Mouse (Mus musculus) neural tube, embryonic 13.5 days (tissue): ENCODE results near the gene Cacnb4. TPM values are rescaled to one million over a fixed set of nuclear protein-coding genes. Genes with fewer than 3 reads are reported as not detected.
A peak's percentile ranks its signal among the peaks of the same experiment; 100 is the strongest.

ENCODE experiments used
- ATAC-seq: fragments of 200-750 bp; cut with Nextera tagmentation; 2 replicates; pipeline ENCODE4 v1.8.0; 2017; ENCODE audit warnings: low read depth, mild to moderate bottlenecking, moderate TSS enrichment, moderate library complexity
- H3K27ac ChIP-seq: fragments of 300-500 bp; sonication (generic); replicated peaks from 2 replicates; pipeline ENCODE4 v1.5.1; 2015; ENCODE audit warnings: moderate library complexity, mild to moderate bottlenecking, inconsistent platforms
- H3K27me3 ChIP-seq: fragments of 300-500 bp; sonication (generic); 2 replicates; pipeline ENCODE4 v1.6.1; 2015; ENCODE audit warnings: mild to moderate bottlenecking, inconsistent platforms
- H3K36me3 ChIP-seq: fragments of 300-500 bp; sonication (generic); 2 replicates; pipeline ENCODE4 v1.6.1; 2015; ENCODE audit warnings: mild to moderate bottlenecking, inconsistent platforms
- H3K4me1 ChIP-seq: fragments of 300-500 bp; sonication (generic); replicated peaks from 2 replicates; pipeline ENCODE4 v1.6.1; 2015; ENCODE audit warnings: inconsistent platforms
- H3K4me2 ChIP-seq: fragments of 300-500 bp; sonication (generic); 2 replicates; pipeline ENCODE4 v1.6.1; 2015; ENCODE audit warnings: inconsistent platforms, mild to moderate bottlenecking, moderate library complexity
- H3K4me3 ChIP-seq: fragments of 300-500 bp; sonication (generic); 2 replicates; pipeline ENCODE4 v1.5.1; 2015; ENCODE audit warnings: mild to moderate bottlenecking, inconsistent platforms
- H3K9ac ChIP-seq: fragments of 300-500 bp; sonication (generic); 2 replicates; pipeline ENCODE4 v1.6.1; 2015; ENCODE audit warnings: moderate library complexity, mild to moderate bottlenecking, inconsistent platforms
- H3K9me3 ChIP-seq: fragments of 300-500 bp; sonication (generic); 2 replicates; pipeline ENCODE4 v1.6.1; 2016; ENCODE audit warnings: inconsistent platforms
- WGBS: fragments of 180-500 bp; shearing (Covaris S2); methylation state at CpG from one replicate; pipeline ENCODE4 v1.1.7; 2015; 5-methylcytosine and 5-hydroxymethylcytosine counted together
- polyA plus RNA-seq: library from polyadenylated mRNA; unstranded; fragments of >200 nt; fragmentation: Nextera tagmentation; extraction: Ambion mirVana; gene quantifications from 2 replicates; pipeline ENCODE4 v1.2.1, GENCODE M21; 2015

Cacnb4 gene
- polyA plus RNA-seq, 1 experiment from 2014 or later, result 12.7 TPM

DNA sequence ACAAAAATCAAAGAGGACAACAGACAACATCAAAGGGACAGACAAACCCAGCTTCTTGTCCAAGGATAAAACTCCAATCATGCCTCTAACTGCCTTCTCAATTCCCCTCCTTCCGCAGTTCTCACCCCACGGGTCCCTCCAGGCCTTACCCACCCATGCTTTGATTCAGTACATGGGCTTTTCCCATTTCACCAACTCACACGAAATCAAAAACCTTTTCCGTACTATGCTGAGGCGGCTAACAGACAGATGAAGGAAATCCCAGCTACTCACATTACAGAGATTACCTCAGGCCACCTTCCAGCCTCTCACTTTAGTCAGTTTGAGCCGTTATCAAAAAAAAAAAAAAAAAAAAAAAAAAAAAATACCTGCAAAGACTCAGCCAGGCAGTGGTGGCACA lies 104.4 kb downstream of the Cacnb4 start:
- ATAC-seq, result no peak
- H3K27me3 ChIP-seq, result no peaks in the 10 kb centered on the region
- 91% methylated on average over 6 of the region's 6 CpGs for WGBS

DNA sequence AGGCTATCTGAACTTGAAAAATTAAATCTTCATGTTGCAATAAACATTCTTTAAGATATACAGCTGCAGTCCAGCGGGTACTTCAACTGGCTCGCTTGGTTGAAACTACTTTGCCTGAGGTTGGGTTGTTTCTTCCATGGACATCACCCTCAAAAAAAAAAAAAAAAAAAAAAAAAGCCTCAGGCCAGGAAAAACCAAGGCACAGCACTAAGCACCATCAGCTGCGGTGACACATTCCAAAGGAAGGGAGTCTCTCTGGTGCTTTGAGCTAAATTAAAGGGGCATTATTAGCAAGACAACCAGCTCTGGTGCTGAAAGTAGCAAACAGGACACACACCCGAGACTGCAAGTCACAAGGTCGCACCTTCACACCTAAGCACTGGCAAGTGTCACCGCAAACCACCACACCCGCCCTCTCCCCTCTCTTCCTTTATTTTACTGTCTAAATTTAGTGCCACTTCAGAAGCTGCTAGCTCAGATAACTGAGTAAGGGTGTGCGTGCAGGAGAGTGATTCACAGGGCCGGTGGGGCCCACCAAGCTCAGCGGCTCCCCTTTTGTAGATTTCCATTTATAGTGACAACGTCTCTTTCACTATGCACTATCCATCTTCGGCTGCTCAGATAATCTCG lies 105.2 kb downstream of the Cacnb4 start:
- Histone ChIP-seq H3K4me2 (no peak overlapping the region), H3K36me3 (no peaks in the 10 kb centered on the region), H3K27me3 (no peaks in the 10 kb centered on the region), H3K9ac (no peak overlapping the region), H3K4me1 (no peaks in the 10 kb centered on the region), H3K4me3 (no peak overlapping the region), H3K27ac (no peak overlapping the region), H3K9me3 (no peaks in the 10 kb centered on the region)
- WGBS, result 72% methylated on average over 13 of the region's 13 CpGs
- ATAC-seq, result no peak

More for the DNA sequence above, 104.4 kb downstream of the Cacnb4 start:
- H3K9ac ChIP-seq, result no peak overlapping the region
- H3K4me2 ChIP-seq, result no peak overlapping the region
- no peaks in the 10 kb centered on the region for H3K9me3 ChIP-seq
- H3K27ac ChIP-seq, result no peak overlapping the region
- H3K4me3 ChIP-seq, result no peak overlapping the region
- H3K36me3 ChIP-seq, result no peaks in the 10 kb centered on the region
- H3K4me1 ChIP-seq, result no peaks in the 10 kb centered on the region

DNA sequence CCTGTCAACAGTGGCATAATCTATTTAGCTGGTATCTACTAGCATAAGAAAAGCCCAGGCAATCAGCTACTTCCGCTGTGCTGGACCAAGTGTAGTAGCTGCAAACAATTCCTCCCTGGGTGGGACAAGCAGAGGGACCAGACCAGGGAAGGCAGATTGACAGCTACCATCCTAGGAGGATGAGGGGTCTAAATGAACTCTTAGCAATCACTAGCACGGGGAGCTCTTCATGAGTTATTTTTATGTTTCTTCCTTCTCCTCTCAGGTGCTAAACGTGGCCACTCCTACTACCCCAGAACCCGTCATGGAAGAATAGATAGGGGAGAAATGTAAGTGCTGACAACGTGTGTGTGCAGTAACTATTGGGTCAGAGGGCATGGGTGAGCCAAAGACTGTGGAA lies 105.8 kb downstream of the Cacnb4 start:
- Histone ChIP-seq H3K4me2 (no peak overlapping the region), H3K4me1 (no peaks in the 10 kb centered on the region), H3K4me3 (no peak overlapping the region), H3K27me3 (no peaks in the 10 kb centered on the region), H3K9ac (no peak overlapping the region), H3K9me3 (no peaks in the 10 kb centered on the region), H3K36me3 (no peaks in the 10 kb centered on the region), H3K27ac (no peak overlapping the region)
- WGBS, result 86% methylated on average over 5 of the region's 5 CpGs
- ATAC-seq, result no peak

DNA sequence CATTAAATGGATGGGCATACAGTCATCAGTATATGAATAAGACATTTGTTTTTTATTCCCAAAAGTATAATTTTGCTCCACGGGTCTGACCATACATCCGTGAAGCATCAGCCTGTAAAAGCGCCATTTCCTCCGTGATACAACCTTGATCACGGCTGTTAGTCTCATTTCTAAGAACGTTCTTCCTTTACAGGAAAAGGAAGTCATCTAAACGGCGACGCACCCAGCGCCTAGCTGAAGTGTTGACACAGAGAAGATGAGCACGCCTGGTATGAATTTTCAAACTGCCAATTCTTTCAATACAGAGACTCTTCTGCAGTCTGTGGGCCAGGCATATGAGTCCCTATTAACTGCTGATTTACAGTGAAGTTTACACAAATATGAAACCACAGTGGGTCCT lies 106.5 kb downstream of the Cacnb4 start:
- Histone ChIP-seq H3K4me1 (no peaks in the 10 kb centered on the region), H3K4me3 (no peak overlapping the region), H3K36me3 (no peaks in the 10 kb centered on the region), H3K9ac (no peak overlapping the region), H3K27ac (no peak overlapping the region), H3K9me3 (no peaks in the 10 kb centered on the region), H3K4me2 (no peak overlapping the region), H3K27me3 (no peaks in the 10 kb centered on the region)
- no peak for ATAC-seq
- WGBS, result 86% methylated on average over 11 of the region's 11 CpGs

DNA sequence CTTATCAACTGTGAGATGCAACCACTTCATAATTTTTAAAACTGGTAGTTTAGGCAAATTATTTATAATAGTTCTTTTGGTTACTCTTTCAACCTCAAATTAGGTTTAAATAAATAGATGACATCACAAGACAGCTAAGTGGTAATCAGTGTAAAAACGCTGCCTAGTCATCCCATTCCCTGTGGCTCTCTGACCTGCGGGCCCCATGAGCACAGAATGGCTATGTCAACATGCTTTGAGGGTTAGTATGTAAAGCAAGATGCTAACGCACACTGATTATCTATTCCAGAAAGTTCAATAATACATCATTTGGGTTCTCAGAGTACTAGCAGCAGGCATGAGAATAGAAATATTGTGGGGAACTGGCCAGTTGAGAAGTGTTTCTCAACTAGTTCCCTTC lies 108.5 kb downstream of the Cacnb4 start:
- Histone ChIP-seq H3K9me3 (no peaks in the 10 kb centered on the region), H3K4me2 (no peak overlapping the region), H3K27ac (no peak overlapping the region), H3K9ac (no peak overlapping the region), H3K4me3 (no peak overlapping the region), H3K4me1 (no peaks in the 10 kb centered on the region), H3K27me3 (no peaks in the 10 kb centered on the region), H3K36me3 (no peaks in the 10 kb centered on the region)
- 86% methylated on average over 3 of the region's 3 CpGs for WGBS
- no peak for ATAC-seq

DNA sequence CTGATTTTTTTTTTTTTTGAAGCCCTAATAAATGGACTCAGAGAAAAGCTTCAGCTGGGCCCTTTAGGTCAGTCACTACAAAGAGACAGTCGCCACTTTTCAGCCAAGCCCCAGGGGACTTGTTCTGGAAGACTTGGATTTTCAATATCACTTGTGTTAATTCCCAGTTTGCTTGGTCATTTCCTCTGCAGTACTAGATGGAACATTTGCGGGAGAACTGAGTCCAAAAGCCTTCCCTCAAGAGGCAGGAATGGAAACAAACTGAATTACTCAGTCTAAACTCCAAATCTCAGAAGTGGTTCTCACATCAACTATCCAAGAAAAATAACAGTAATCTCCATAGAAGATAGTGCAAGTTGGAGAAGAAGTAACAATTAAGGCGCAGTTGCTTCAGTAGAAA lies 109.2 kb downstream of the Cacnb4 start:
- no peak overlapping the region for H3K4me3 ChIP-seq
- no peak overlapping the region for H3K4me2 ChIP-seq
- no peak overlapping the region for H3K9ac ChIP-seq
- H3K36me3 ChIP-seq, result no peaks in the 10 kb centered on the region
- ATAC-seq, result no peak
- no peaks in the 10 kb centered on the region for H3K27me3 ChIP-seq
- H3K4me1 ChIP-seq, result no peaks in the 10 kb centered on the region
- no peak overlapping the region for H3K27ac ChIP-seq
- 81% methylated on average over 3 of the region's 3 CpGs for WGBS
- no peaks in the 10 kb centered on the region for H3K9me3 ChIP-seq

DNA sequence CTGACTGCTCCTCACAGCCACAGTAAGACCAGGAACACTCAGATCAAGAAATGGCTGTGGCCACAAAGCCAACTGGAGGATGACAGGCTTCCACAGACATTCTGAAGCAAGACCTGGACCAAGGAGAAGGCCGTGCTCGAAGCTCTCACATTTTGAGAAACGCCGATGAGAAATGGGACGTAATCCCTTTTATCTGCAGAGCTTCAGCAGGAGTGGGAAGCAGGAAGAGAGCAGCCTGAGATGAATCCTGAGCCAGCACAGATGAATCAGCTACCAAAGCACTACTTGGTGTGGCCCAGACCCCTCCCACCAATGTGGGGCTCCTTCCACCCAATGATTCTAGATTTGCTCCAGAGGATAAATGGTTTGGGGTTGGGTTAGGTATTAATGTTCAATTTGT lies 113.4 kb downstream of the Cacnb4 start:
- Histone ChIP-seq H3K9me3 (no peaks in the 10 kb centered on the region), H3K4me2 (no peak overlapping the region), H3K4me3 (no peak overlapping the region), H3K27ac (no peak overlapping the region), H3K27me3 (no peaks in the 10 kb centered on the region), H3K4me1 (peaks cover 8% of the 10 kb centered on the region; the same call in 1 of the 2 replicates), H3K9ac (no peak overlapping the region), H3K36me3 (no peaks in the 10 kb centered on the region)
- WGBS, result 94% methylated on average over 5 of the region's 5 CpGs
- ATAC-seq, result no peak

DNA sequence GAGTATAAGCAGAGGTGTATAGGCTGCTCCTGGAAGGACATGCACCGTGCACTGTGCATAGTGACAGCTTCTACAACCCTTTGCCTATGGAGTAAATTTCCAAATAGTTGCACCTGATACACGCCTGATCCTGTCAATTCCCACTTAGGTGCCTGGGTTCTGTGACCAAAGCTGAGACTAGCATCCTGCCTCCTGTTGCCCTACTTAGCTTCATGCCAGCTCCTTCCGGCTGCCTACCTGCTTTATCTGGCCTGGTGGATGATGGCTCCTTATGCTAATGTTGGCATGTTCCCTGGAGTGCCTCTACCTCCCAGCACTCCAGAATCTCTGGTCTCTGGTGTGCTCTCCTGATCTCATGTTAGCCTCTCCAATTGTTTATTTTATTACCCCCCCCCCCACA lies 114.3 kb downstream of the Cacnb4 start:
- 86% methylated on average over 3 of the region's 3 CpGs for WGBS
- Histone ChIP-seq H3K4me2 (no peak overlapping the region), H3K4me1 (peaks cover 10% of the 10 kb centered on the region), H3K9me3 (no peaks in the 10 kb centered on the region), H3K27me3 (no peaks in the 10 kb centered on the region), H3K9ac (no peak overlapping the region), H3K36me3 (no peaks in the 10 kb centered on the region), H3K4me3 (no peak overlapping the region), H3K27ac (no peak overlapping the region)
- ATAC-seq, result no peak

DNA sequence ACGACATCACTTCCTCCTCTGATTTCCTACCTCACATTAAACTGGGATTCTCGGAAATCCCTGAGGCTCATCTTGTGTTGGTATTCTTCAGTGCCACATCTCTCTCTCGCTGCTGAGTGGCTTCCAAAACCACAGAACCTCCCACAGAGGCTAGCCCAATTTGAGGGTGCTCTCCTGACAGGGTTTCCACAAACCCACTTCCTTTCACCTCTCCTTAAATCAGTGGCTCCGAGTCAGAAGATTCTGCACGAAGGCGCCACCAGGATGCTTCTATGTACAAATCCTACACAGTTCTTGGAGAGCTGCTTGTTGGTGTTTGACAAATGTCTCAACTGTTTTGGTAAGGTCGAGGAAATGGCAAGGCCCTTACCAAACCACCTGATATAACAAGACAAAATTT lies 115.5 kb downstream of the Cacnb4 start:
- H3K9ac ChIP-seq, result no peak overlapping the region
- H3K4me3 ChIP-seq, result no peak overlapping the region
- no peaks in the 10 kb centered on the region for H3K27me3 ChIP-seq
- no peak overlapping the region for H3K27ac ChIP-seq
- no peak overlapping the region for H3K4me2 ChIP-seq
- H3K36me3 ChIP-seq, result no peaks in the 10 kb centered on the region
- H3K9me3 ChIP-seq, result no peaks in the 10 kb centered on the region
- ATAC-seq, result no peak
- peaks cover 22% of the 10 kb centered on the region for H3K4me1 ChIP-seq
- WGBS, result 85% methylated on average over 7 of the region's 7 CpGs

DNA sequence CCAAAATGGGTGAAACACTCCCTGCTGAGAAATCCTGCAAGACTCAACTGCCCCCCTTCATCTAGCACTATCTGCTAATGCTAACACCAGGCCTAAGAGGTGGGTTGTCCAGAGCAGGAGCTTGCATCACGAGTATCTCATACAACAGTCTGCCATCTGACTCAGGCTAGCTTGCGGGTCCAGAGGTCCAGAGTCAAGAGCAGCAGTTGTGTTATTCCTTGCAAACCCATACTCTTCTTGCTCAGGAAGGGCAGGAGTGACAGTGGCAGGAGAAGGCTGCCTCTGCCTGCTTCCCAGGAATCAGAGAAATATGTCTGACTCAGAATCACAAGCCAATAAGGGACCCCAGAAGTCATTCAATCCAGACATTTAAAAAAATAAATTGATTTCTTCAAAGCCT lies 116.4 kb downstream of the Cacnb4 start:
- H3K4me3 ChIP-seq, result no peak overlapping the region
- H3K36me3 ChIP-seq, result no peaks in the 10 kb centered on the region
- no peak overlapping the region for H3K9ac ChIP-seq
- H3K4me2 ChIP-seq, result no peak overlapping the region
- no peak for ATAC-seq
- WGBS, result 70% methylated on average over 2 of the region's 2 CpGs
- H3K27me3 ChIP-seq, result no peaks in the 10 kb centered on the region
- H3K4me1 ChIP-seq, result peaks cover 31% of the 10 kb centered on the region
- H3K27ac ChIP-seq, result no peak overlapping the region
- H3K9me3 ChIP-seq, result no peaks in the 10 kb centered on the region

DNA sequence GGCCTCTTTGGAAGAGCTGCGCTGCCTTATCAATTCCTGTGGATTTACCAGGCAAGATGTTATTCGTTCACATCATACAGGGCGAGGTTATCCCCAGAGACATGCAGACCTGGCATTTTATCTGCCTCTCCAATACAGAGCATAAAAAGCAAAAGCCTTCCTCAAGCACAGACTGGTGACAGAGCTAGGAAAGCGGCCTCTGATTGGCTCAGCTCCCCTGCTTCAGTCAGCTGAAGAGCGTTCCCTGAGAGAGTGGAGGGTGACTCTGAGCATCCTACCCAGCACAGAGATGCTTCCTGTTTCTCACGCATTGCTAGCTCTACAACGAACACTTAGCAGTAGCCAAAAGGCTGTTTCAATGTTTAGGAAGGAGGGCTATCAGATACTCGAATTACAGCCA lies 118.2 kb downstream of the Cacnb4 start:
- peaks cover 3% of the 10 kb centered on the region; the same call in 1 of the 2 replicates for H3K9me3 ChIP-seq
- peak; percentile 99 for ATAC-seq
- peak overlapping the region; percentile 75 for H3K9ac ChIP-seq
- H3K4me1 ChIP-seq, result peaks cover 34% of the 10 kb centered on the region
- H3K27ac ChIP-seq, result peak overlapping the region; percentile 80
- 29% methylated on average over 8 of the region's 8 CpGs for WGBS
- H3K27me3 ChIP-seq, result no peaks in the 10 kb centered on the region
- peaks cover 8% of the 10 kb centered on the region; the same call in 1 of the 2 replicates for H3K36me3 ChIP-seq
- peak overlapping the region; percentile 45 for H3K4me3 ChIP-seq
- H3K4me2 ChIP-seq, result peak overlapping the region; percentile 59

DNA sequence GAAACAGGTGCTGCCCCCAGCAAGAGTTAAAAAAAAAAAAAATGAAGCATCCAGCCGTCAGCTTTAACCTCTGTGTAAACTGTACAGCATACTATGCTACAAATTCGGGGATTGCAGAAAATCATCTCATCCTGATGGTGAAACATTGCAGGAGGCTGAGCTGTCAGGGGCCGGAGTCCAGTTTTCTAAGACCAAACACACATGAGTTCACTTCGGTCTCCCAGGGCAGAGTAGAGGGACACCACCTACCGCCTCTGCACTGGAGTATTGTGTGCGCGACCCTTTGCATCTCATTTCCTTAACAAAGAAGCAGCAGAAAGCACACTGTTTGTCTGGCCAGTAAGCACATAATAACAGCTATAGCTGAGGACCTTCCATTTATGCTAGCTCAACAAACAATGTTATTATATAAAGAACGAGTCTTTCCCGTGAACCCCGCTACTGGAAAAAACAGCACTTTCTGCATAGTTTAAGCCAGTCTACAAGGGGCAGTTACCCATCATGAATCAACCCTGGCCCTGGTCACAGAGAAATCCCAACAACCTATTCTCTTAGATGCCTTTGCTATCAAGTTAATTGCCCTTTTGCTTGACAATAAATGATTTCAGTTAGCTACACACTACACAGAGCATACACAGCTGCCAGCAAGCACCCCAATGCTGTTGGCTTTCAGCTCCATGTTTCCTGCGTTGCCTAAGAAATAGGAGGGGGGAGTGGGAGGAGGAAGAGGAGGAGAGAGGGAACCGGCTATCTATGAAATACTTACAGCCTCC lies 118.9 kb downstream of the Cacnb4 start:
- Histone ChIP-seq H3K27ac (peak overlapping the region; percentile 80), H3K4me1 (peaks cover 34% of the 10 kb centered on the region), H3K9ac (peak overlapping the region; percentile 75), H3K27me3 (no peaks in the 10 kb centered on the region), H3K9me3 (peaks cover 8% of the 10 kb centered on the region; the same call in 1 of the 2 replicates), H3K4me3 (peak overlapping the region; percentile 45), H3K4me2 (peak overlapping the region; percentile 59), H3K36me3 (peaks cover 15% of the 10 kb centered on the region; the same call in 1 of the 2 replicates)
- ATAC-seq, result peak; percentile 90
- 27% methylated on average over 12 of the region's 12 CpGs for WGBS
